Mouse (Mus musculus) central nervous system, embryonic 11.5 days (tissue): ENCODE results near the gene Gabrg1. TPM values are rescaled to one million over a fixed set of nuclear protein-coding genes. Genes with fewer than 3 reads are reported as not detected.

Experiments used
- polyA plus RNA-seq: library from polyadenylated mRNA; depleted of rRNA; stranded (reverse); fragments of >200 nt; gene quantifications from 2 replicates; pipeline ENCODE4 v1.2.3, GENCODE M21; 2012; rRNA removed

Gene Gabrg1
- polyA plus RNA-seq, result 0.28 and 0.42 TPM in 2 replicates

GRCm38 (mm10) chr5:70842192-70843095 lies at the start of gene Gabrg1:
Gene Gabrg1, minus strand, starts transcription at chr5:70842617.

